Mouse (Mus musculus) cerebellum, postnatal 14 days (tissue): ENCODE results near the gene Ergic3.
A peak's percentile ranks its signal among the peaks of the same experiment; 100 is the strongest.

Experiments
- DNase-seq, 2 experiments: peaks; one replicate each; pipeline ENCODE4 v3.0.0; 2021; ENCODE audit warnings: mixed read lengths in 2 of 2

The Ergic3 gene

DNA sequence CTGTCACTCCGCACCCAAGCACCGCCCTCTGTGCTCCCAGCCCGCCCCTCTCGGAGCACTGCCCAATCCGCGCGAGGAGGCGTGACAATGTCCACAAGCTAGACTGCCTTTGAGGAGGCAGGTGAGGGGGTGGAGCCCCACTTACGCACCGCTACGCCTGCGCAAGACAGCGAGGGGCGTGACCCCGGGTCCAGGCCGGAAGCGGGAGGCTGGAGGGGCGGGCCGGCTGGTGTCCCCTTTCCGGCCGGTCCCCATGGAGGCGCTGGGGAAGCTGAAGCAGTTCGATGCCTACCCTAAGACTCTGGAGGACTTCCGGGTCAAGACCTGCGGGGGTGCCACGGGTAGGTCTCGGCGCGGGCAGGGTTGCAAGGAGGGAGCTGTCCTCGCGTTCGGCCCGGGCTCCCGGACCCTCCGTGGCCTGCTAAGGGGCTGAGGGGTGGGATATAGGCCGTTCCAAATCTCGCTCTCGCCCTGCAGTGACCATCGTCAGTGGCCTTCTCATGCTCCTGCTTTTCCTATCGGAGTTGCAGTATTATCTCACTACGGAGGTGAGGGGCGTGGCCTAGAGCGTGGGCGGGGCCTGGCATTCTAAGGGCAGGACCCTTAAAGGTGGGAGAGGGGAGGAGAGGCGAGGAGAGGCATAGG lies at the start of gene Ergic3, which contains the start of gene 6430550D23Rik:
Gene Ergic3, plus strand, starts transcription at position 158 of the 645 bp plus-strand sequence.
Gene 6430550D23Rik, minus strand, starts transcription at position 90 of the 645 bp plus-strand sequence.
- DNase-seq: peak; percentile 98 to 99

DNA sequence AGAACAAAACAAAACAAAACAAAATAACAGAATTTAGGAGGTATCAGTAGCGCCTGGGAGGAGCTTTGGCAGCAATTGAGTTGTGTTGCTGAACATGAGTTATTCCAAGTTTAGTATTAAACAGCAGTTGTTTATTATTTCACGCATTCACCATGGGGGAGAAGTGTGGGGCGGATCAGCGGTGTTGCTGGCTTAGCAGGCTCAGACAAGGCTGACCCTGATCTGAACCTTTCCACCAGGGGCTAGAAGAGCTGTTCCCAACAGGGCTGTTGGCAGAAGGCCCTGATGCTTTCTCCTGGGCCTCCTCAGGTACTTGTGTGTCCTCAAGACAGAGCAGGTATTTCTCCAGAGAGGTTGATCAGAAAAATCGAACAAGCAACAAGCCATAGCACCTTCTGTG lies 47.9 kb upstream of the Ergic3 start:
- no peak for DNase-seq

DNA sequence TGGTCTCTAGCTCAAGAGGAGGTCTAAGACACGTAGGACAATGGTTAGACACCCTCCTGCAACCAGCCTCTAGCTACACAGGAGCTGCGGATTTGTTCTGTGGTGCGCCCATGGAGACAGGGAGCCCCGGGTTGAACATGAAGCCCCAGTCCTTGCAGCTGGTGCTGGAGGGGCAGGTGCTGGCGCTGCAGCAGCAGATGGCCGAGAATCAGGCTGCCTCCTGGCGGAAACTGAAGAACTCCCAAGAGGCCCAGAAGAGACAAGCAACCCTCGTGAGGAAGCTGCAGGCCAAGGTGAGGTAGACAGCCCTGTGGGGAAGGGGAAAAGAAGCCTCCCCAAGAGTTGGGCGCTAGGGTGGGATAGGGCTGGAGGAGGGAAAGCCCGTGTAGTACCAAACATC lies 46.0 kb upstream of the Ergic3 start:
- peak in 1 of 2 experiments; percentile 14 for DNase-seq

DNA sequence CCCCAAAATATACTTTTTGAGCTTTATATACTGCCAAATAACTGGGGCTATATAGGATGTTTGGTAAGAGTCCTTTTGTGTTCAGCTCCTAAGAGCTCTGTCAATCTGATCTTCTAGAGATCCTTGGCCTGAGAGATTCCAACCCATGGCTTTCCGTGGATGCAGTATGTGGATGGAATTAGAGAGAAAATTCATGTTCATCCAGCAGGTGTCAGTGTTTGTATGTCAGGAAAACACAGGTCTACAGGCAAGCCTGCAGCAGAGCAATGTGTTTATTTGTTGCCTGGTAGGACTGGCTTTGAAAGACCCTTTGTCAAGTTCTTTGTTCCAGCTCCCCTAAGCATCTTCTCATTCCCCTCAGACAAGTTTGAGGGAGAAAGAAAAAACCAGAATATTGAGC lies 44.9 kb upstream of the Ergic3 start:
- DNase-seq: peak; percentile 61 to 76

DNA sequence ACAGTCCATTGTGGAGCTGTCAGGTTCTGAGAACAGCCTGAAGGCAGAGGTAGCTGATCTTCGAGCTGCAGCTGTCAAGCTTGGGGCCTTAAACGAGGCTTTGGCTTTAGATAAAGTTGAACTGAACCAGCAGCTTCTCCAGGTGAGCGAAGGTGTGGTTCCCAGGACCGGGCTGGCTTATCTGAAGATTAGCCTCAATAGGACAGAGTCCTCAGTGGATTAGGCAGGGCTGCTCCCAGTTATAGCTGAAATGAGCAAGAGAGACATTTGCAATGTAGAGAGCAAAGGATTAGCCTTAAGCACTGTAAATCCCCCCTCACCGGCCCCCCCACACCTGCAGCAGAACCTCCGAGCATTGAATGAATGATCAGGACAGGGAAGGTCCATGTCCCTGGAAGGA lies 34.5 kb upstream of the Ergic3 start:
- DNase-seq: no peak

DNA sequence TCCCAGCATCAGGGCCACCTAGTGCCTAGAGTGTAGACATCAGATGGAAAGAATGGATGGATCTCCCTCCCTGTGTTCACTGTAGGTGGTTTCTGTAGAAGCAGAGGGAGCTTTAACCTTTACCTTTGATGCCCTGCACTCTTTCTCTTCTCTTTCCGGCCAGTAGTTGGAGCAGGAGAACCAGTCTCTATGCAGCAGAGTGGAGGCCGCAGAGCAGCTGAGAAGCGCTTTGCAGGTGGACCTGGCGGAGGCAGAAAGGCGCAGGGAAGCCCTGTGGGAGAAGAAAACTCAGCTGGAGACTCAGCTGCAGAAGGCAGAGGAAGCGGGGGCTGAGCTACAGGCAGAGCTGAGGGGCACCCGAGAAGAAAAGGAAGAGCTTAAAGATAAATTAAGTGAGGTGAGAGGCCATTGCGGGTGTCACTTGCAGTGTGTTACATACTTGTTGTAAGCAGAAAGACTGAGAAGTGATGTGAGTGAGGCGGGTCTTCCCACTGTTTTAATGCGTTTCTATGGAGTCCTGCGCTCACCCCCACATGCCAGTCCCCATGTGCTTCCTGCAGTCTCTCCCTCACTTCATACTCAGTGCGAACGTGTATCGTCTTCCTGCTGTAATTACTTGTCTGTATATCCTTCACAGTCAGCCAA lies 33.6 kb upstream of the Ergic3 start:
- DNase-seq: no peak

DNA sequence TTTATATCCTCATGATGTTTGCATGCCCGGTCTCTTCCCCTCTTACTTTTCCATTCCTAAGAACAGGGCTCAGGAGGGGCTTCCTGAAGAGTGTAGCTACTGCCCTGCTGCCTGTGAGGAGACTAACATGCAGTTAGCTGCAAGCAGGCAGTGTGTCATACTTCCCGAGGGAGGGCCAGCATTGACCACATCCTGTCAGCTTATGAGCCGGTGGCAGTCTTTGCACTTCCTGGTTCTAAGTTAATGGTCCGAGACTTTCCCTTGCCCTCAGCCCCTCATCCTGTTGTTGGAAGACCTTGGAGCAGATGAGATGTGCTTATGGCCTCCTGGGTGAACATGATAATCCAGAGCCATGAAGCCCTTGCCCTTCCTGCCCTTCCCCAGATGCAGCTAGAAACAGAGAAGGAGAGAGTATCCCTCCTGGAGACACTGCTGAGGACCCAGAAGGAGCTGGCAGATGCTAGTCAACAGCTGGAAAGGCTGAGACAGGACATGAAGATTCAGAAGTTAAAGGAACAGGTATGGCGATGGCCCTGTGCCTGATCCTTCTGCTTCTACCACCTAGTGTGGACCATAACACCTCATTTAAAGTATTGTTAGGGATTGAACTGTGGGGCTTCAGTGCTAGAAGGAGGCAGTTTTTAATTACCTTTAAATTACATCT lies 28.4 kb upstream of the Ergic3 start:
- DNase-seq: no peak

DNA sequence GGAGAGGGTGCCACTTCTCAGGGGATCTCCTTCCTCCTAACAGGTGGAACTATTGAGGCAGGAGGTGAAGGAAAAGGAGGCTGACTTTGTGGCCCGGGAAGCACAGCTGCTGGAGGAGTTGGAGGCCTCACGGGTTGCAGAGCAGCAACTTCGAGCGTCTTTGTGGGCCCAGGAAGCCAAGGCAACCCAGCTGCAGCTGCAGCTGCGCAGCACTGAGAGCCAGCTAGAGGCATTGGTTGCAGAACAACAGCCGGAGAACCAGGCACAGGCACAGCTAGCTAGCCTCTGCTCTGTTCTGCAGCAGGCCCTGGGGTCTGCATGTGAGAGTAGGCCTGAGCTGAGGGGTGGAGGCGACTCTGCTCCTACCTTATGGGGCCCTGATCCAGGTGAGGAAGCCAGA lies 22.1 kb upstream of the Ergic3 start:
- DNase-seq: no peak

DNA sequence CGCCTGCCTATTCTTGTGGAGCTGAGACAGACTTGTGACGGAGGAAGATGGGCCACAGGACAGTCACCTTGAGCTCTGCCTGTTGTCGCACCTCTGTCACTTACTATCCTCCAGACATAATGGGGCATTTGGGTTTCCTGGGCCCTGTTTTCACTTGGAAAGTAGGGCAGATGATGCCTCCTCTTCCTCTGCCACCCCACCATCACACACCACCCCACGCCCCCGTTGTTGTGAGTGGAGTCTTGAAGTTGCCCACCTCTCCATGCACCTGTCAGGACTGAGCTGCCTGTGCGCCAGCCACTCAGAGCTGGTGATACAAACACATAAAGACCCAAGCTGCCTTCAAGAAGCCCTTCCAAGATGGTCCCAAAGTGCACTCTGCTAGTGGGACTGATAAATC lies 20.7 kb upstream of the Ergic3 start:
- no peak for DNase-seq

DNA sequence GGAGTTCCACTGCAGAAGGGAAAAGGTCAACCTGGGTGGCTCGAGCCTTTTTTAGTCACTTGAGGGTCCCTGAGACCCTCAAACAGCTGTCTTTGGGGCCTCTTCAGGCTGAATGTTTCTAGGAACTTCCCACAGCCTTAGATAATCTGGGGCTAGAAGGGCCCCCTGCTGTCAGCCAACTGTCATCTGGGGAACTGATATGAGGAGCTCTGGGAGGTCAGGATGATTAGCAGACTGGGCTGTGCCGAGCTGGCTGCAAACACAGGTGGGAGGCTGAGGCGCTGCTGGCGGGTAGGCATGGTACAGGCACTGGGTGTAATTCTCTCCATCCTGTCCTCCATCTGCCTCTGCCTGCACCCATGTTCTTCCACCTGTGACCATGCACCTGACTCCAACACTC lies 18.8 kb upstream of the Ergic3 start:
- peak; percentile 67 to 71 for DNase-seq

DNA sequence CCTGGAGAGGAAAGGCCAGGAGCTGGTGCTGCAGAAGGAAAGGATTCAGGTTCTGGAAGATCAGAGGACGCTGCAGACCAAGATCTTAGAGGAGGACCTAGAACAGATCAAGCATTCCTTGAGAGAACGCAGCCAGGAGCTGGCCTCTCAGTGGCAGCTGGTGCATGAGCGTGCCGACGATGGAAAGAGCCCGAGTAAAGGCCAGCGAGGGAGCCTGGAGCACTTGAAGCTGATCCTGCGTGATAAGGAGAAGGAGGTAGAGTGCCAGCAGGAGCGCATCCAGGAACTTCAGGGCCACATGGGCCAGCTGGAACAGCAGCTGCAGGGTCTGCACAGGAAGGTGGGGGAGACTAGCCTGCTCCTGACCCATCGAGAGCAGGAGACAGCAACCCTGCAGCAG lies 16.7 kb upstream of the Ergic3 start:
- peak; percentile 59 to 69 for DNase-seq

DNA sequence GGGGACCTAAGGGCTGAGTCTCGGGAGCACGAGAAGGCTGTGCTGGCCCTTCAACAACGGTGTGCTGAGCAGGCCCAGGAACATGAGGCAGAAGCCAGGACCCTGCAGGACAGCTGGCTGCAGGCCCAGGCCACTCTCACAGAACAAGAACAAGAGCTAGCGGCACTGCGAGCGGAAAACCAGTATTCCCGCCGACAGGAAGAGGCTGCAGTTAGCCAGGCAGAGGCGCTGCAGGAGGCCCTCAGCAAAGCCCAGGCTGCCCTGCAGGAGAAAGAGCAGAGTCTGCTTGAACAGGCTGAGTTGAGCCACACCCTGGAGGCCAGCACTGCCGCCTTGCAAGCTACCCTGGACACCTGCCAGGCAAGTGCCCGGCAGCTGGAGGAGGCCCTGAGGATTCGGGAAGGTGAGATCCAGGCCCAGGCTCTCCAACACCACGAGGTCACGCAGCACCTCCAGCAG lies 16.0 kb upstream of the Ergic3 start:
- DNase-seq: peak; percentile 98 to 99

DNA sequence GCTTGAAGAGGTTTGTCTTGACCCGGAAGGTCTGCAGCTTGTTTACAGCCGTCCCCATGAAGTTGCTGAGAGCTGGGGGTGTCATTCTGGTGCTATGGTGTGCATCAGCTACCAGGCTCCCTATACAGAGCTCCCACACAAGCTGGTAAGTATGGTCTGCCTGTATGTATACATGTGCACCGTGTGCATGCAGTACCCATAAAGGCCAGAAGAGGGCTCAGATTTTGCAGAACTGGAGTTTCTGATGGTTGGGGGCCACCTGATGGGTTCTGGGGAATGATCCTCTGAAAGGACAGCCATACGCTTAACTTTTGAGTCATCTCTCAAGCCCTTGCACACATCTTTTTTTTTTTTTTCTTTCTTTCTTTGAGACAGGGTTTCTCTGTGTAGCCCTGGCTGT lies 2.5 kb upstream of the Ergic3 start:
- DNase-seq: peak in 1 of 2 experiments; percentile 58

DNA sequence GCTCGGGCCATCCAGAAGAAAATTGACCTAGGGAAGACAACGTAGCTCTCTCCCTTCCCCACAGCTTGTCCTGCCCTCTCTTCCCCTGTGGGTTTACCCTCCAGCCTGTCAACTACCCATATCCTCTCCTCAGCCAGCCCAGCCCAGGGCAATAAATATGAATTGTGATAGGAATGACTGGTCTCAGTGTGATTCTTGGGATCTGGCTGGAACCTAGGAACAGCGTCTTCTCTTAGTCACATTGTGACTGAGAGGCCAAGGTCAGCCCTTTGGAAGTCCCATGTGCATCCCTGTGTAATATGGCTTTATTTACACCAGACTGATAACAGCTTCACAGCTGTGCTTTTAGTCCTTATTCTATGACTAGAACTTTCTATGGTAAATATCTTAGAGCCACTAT lies 10.3 kb downstream of the Ergic3 start:
- no peak for DNase-seq

DNA sequence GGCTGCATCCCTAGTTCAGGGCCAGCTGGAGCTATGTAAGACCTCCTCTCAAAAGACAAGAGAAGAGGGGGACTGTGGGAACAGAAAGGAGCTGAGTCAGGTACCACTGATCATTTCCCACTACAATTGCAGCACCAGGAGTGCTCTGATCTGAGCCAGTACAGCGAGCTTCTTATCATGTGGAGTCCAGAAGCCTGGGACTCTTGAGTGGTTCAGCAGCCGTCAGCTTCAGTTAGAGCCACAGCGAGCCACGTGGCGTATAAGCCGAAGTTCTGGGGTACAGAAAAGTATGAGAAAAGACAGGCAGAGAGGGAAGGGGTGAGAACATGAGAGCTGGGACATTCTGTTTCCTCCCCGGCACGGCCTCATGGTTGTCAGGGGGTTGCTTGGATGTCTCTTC lies 13.4 kb downstream of the Ergic3 start:
- DNase-seq: no peak

DNA sequence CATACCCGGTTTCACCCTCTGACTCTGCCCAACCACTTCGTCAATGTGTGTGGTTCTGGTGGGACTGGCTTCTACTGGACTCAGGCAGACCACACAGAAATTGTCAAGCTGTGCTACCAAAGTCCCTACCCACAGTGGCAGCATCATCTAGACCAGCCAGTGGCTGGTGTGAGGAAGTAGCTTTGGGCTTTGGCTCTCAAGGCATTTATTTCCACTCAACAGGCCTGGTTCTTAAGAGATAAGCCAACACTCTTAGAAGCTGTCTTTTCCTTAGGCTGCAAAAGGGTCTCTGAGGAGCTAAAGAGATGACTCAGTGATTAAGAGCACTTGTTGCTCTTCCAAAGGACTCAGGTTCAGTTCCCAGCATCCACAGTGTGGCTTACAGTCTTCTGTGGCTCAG lies 13.9 kb downstream of the Ergic3 start:
- DNase-seq: no peak

DNA sequence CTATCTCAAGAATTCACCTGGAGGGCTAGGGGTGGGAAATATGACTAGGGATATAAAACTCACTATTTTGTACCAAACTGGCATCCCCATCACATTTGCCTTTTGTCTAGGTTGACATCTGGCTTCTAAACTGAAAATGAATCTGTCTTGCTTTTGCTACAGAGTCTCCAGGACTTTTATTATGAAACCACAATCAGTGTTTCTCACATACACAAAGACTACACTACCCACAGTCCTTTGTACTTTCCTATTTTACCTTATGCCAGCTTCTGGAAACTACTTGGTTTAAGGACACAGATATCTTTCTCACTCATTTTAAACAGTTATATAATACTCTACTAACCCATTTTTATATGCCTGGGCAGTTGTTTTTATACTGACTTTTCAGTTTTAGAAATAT lies 17.6 kb downstream of the Ergic3 start:
- no peak for DNase-seq

DNA sequence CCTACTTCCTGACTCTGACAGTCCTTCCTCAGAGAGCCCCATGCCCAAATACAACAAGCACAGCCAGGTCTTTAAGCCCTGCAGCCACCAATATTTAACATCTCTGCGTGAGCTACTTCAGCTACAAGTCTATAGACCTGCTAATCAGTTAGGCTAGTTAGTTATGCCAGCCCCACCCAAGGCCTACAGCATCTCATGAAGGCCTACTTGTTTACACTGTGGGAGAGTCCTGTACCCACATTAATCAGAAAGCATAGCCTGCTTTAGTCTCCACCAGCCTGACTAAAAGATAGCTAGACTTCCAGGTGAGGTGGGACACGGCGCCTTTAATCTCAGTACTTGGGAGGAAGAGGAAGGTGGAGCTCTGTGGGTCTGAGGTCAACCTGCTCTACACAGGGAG lies 31.5 kb downstream of the Ergic3 start:
- DNase-seq: no peak

DNA sequence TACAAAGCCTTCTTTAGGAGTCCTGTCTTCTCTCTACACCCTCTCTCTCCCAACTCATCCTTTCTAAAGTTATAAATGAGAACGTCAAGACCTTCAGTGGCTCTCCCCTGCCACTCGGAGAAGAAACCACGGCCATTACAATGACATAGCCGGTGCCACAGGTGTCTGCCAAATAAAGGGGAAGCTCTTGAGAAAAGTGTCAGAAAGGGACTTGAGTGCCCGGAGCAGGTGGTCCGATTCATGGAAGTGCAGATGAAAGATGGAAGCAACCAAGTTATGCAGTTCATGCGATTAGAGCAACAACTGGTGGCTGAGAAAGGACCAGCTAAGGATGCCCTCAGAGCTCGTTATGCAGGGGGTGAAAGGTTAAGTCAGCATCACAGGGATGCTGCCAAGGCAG lies 35.1 kb downstream of the Ergic3 start:
- no peak for DNase-seq

DNA sequence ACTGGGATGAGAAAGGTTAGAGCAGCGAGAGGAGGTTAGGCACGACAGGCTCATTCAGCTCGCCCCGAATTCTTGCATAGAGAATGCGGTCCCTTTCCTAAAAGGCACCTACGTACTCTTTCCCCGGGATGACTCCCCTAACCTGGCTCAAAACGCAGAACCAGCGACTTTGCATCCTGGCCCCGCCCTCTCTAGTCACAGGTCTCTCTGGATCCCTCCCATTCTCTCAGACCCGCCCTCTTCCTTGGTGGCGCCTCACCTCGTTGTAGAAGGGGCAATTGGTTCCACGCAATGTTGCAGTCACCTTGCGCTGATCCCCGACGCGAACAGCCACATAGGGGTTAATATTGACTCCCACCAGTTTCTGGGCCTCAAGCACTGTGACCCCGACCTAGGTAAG lies 40.1 kb downstream of the Ergic3 start:
- no peak for DNase-seq

DNA sequence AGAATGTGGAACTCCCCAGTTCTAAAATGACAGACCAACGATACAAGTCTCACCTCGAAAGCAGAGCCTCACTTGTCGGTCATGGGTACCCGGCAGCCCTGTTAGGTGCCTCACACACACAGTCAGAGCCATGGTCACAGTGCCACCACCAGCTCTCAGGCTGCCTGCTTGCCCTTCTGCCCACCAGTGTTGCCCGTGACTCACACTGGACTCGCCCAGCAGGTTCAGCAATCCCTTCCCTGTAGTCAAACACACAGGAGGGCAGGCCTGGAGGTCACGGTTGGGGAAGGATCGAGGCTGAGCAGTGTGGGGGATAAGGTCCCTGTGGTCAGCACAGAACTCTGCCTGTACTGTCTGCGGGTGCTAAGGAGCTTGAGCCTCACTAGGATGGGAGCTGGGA lies 45.0 kb downstream of the Ergic3 start, which contains the start of gene Fer1l4:
Gene Fer1l4, minus strand, starts transcription at position 132 of the 400 bp plus-strand sequence.
- DNase-seq: no peak

DNA sequence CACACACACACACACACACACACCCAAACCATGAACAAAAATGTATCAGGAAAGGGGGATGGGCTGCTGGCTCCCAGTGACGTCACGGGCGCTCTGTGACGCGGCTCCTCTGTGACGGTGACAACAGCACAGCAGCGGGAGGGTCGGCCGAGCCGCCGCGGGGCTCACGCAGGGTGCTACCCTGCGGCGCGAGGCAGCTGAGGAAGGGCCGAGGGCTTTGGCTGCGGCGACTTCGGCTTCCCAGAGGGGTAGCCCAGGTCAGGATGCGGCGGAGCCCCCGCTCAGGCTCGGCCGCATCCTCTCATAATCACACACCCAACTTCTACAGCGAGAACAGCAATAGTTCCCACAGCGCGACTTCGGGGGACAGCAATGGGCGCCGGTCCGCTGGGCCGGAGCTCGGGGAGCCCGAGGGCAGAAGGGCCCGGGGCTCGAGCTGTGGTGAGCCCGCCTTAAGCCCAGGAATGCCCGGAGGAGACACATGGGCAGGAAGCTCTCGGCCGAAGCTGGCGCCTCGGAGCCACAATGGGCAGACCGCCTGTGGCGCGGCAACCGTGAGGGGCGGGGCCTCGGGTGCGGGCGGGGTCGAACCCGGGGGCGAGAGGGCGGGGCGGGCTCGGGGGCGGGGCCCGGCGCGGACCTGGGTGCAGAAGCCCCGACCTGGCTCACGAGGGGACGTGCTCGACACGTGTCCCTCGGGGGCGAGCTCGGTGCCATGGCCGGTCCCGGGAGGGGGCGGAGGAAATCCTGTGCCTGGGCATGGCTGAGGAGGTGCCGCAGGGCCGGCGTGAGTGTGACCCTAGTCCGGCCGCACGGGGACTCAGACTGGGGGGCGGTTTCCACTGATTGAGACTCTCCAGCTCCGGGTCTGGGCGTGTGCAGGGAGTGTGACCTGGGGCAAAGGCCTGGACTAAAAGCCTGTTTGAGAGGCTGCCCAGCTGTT lies 57.5 kb downstream of the Ergic3 start, which contains the start of gene Spag4:
Gene Spag4, plus strand, starts transcription at position 77 of the 943 bp plus-strand sequence.
- peak; percentile 74 to 81 for DNase-seq

DNA sequence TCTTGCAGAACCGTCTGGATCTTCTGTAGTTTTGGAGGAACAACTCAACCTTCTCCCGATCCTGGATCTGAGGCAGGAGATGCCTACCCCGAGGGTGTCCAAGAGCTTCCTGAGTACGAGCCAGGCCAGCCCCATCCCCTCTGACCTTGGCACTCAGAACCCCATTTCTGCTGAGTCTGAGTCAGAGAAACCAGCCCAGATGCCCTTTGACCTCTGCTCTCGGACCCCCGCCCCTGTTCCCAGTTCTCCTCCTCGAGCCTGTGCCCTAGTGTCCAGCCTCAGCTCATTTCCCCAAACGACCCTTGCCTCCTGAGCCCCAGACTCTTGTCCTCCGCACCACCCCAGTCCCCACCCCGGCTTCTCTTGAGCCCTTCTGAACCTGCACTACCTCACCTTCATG lies 58.3 kb downstream of the Ergic3 start:
- no peak for DNase-seq
